Mouse (Mus musculus) kidney, postnatal 0 days (tissue): ENCODE measurements at regions not wholly inside any gene's neighbourhood (a gene's known extent, or its start where the extent isn't known, plus 50 kb on each side); places are given as distances from the start of the nearest gene placed in this dataset.

Source experiments
- ATAC-seq: fragments of 200-750 bp; cut with Nextera tagmentation; replicated peaks from 2 replicates; pipeline ENCODE4 v1.8.0; 2017; ENCODE audit warnings: low read depth, moderate number of reproducible peaks, moderate TSS enrichment, moderate library complexity; ENCODE audit not compliant: low FRiP score
- DNase-seq: peaks from one replicate; pipeline ENCODE4 v3.0.0-alpha.2; 2016; ENCODE audit warnings: low spot score
- H3K27ac ChIP-seq: fragments of 300-500 bp; sonication (generic); 2 replicates; pipeline ENCODE4 v1.5.1; 2014; ENCODE audit warnings: mild to moderate bottlenecking
- H3K27me3 ChIP-seq: fragments of 300-500 bp; sonication (generic); 2 replicates; pipeline ENCODE4 v1.6.1; 2014; ENCODE audit warnings: low read length, mixed read lengths; ENCODE audit not compliant: insufficient read depth
- H3K36me3 ChIP-seq: fragments of 300-500 bp; sonication (generic); 2 replicates; pipeline ENCODE4 v1.6.1; 2014; ENCODE audit warnings: low read length, mixed read lengths; ENCODE audit not compliant: insufficient read depth
- H3K4me1 ChIP-seq: fragments of 300-500 bp; sonication (generic); replicated peaks from 2 replicates; pipeline ENCODE4 v1.6.1; 2014; ENCODE audit warnings: antibody characterized with exemption, low read length, mixed read lengths; ENCODE audit not compliant: insufficient read depth
- H3K4me2 ChIP-seq: fragments of 300-500 bp; sonication (generic); 2 replicates; pipeline ENCODE4 v1.6.1; 2014; ENCODE audit warnings: mild to moderate bottlenecking, low read length, moderate library complexity, mixed read lengths
- H3K4me3 ChIP-seq: fragments of 300-500 bp; sonication (generic); replicated peaks from 2 replicates; pipeline ENCODE4 v1.5.1; 2014; ENCODE audit warnings: low read depth, low read length
- H3K9ac ChIP-seq: fragments of 300-500 bp; sonication (generic); 2 replicates; pipeline ENCODE4 v1.6.1; 2014; ENCODE audit warnings: low read depth, low read length
- H3K9me3 ChIP-seq: fragments of 300-500 bp; sonication (generic); replicated peaks from 2 replicates; pipeline ENCODE4 v1.6.1; 2016; ENCODE audit warnings: low read length, inconsistent platforms, mixed read lengths
- CTCF ChIP-seq: IDR thresholded peaks from 2 replicates; pipeline ENCODE4 v1.5.1; 2016; ENCODE audit warnings: antibody characterized with exemption, low read depth, mild to moderate bottlenecking, moderate library complexity
- WGBS: fragments of 180-500 bp; shearing (Covaris S2); extraction: QIAGEN DNeasy Blood & Tissue Kit; methylation state at CpG from one replicate; pipeline ENCODE4 v1.1.7; 2014; 5-methylcytosine and 5-hydroxymethylcytosine counted together

DNA sequence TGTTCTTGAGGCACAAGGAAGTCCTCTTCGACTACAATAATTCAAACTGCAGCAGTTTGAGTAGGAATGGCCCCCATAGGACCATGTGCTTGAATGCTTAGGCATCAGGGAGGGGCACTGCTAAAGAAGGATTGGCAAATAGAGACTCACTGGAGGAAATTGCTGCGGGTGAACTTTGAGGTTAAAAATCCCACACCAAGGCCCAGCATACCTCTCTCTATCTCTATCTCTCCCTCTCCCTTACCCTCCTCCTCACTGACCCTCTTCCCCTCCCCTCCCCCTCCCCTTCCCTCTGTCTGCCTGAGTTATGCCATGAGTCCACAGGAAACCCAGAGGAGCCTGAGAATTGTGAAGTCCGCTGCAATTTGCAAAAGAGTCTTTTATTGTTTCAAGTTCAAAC lies 180.8 kb upstream of the Ipo5 start:
- Histone ChIP-seq H3K4me1 (0 out of 2 replicates have a peak, but pooled peaks cover 5% of the 10 kb centered on the region), H3K27me3 (no peaks in the 10 kb centered on the region), H3K4me3 (no peak overlapping the region), H3K4me2 (no peak overlapping the region), H3K36me3 (no peaks in the 10 kb centered on the region), H3K9me3 (no peaks in the 10 kb centered on the region), H3K9ac (no peak overlapping the region), H3K27ac (no peak overlapping the region)
- no peak for TF ChIP-seq CTCF
- WGBS = 34% methylated on average over 3 of the region's 3 CpGs
- DNase-seq (peak; percentile 15), ATAC-seq (no peak; the same call in 1 of the 2 replicates)

DNA sequence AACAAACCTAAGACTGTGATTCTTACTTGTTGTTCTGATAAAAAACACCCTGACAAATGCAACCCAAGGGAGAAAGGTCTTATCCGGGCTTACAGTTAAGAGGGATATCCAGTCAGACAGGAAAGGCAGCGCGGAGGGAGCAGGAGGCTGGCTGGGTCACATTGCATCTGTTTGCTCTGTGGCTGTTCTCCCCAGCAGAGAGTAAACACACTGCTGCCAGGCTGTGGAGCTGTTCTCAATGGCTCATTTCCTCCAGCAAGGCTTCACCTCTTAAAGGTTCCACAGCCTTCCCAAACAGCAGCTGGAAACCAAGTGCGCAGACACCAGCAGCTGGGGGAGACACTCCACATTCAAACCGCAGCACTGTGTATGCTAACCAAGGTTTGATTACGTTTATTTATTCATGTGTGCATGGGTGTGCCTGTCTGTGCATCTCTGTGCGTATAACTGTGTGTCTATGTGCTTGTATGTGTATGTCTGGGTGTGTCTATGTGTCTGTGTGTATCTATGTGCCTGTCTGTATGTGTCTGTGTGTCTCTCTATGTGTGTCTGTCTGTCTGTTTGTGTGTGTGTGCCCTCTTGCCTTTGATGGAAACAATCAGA lies 179.2 kb upstream of the Ipo5 start:
- Histone ChIP-seq H3K4me2 (no peak overlapping the region), H3K9me3 (no peaks in the 10 kb centered on the region), H3K4me3 (no peak overlapping the region), H3K27ac (no peak overlapping the region), H3K4me1 (0 out of 2 replicates have a peak, but pooled peaks cover 5% of the 10 kb centered on the region), H3K27me3 (no peaks in the 10 kb centered on the region), H3K36me3 (no peaks in the 10 kb centered on the region), H3K9ac (no peak overlapping the region)
- 62% methylated on average over 7 of the region's 7 CpGs for WGBS
- no peak for DNase-seq
- ATAC-seq = no peak
- TF ChIP-seq CTCF = no peak

DNA sequence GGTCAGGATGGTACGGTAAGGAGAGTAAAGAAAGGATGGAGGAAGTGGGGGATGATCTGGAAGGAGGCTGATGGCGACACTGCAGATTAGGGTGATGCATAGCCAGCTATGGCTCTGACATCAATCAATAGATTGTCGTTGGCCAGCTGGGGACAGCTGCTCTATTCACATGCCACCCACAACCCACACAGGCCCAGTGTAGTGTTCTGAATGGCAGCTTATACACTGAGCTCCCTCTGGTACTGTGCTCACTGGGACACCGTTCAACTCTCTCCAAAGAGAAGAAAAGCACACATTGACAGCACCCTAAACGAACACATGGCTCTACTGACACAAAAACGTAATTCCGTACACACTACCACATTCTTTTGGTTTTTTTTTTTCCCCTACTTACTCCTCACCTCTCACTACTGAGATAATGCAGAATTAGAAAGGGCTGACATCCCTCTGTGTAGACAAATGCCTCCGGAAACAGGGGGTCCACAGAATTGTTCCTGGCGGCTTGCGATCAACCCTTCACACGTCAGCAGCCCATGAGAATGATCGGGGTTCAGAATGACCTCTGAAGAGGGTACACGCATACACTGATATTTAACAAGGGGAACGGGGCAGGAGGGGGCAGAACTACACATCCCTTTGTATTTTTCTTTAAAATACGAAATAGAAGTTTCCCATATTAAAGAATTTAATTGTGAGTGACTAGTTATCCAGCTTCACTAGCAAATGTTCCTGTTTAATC lies 178.5 kb upstream of the Ipo5 start:
- Histone ChIP-seq H3K27ac (no peak overlapping the region), H3K4me3 (no peak overlapping the region), H3K36me3 (no peaks in the 10 kb centered on the region), H3K4me1 (0 out of 2 replicates have a peak, but pooled peaks cover 5% of the 10 kb centered on the region), H3K9me3 (no peaks in the 10 kb centered on the region), H3K4me2 (no peak overlapping the region), H3K27me3 (no peaks in the 10 kb centered on the region), H3K9ac (no peak overlapping the region)
- DNase-seq (no peak), ATAC-seq (no peak)
- 78% methylated on average over 15 of the region's 15 CpGs for WGBS
- no peak for TF ChIP-seq CTCF

DNA sequence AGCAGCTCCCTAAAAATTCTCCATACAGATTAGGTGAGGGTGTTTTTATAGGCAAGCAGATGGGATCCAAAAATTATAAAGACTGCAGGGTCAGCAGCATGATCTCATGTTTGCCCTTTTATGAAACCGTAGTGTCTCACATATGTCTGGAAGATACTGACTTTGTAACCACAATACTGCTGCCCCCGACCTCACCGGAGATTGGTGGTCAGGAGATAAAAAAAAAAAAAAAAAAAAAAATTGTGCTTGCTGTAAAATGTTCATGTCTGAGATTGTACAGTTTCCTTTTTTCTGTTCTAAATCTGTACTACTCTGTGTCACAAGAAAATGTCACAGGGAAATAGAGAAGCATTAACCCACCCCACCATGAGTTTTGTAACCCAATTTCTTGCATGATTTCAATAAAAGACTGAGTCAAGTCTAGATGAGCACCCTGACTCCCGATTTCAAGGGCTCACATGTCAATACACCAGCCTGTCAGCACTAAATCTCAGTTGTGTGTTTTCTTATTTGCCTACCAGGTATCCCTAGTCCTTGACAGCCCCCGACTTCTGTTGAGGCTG lies 169.5 kb upstream of the Ipo5 start:
- DNase-seq (no peak), ATAC-seq (no peak)
- Histone ChIP-seq H3K4me3 (no peak overlapping the region), H3K9ac (no peak overlapping the region), H3K36me3 (no peaks in the 10 kb centered on the region), H3K9me3 (no peaks in the 10 kb centered on the region), H3K27ac (no peak overlapping the region), H3K27me3 (no peaks in the 10 kb centered on the region), H3K4me2 (no peak overlapping the region), H3K4me1 (no peaks in the 10 kb centered on the region)
- TF ChIP-seq CTCF = no peak
- 83% methylated on average over 5 of the region's 5 CpGs for WGBS

DNA sequence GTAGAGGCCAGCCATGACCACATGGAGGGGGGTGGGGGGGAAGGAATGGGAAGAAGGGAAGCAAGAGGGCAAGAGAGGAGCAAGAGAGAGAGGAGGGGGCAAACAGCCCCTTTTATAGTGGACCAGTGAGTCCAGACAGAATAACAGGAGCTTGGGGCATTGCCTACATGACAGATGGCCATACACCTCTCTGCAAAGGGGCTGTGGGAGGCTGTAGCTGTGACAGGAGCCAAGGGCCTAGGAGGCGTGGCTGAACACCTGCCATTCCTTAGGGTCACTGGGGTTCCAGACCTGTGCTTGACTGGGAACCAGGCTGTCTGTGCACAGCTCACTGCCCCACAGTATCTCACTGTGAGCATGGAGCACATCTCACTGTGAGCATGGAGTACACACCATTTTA lies 157.0 kb upstream of the Ipo5 start:
- DNase-seq = no peak
- no peaks in the 10 kb centered on the region for H3K9me3 ChIP-seq
- no peak for TF ChIP-seq CTCF
- no peaks in the 10 kb centered on the region for H3K27me3 ChIP-seq
- H3K4me2 ChIP-seq = no peak overlapping the region
- H3K27ac ChIP-seq = no peak overlapping the region
- H3K36me3 ChIP-seq = no peaks in the 10 kb centered on the region
- 75% methylated on average over 1 of the region's 1 CpGs for WGBS
- no peak for ATAC-seq
- no peak overlapping the region for H3K4me3 ChIP-seq
- H3K4me1 ChIP-seq = no peaks in the 10 kb centered on the region
- no peak overlapping the region for H3K9ac ChIP-seq

DNA sequence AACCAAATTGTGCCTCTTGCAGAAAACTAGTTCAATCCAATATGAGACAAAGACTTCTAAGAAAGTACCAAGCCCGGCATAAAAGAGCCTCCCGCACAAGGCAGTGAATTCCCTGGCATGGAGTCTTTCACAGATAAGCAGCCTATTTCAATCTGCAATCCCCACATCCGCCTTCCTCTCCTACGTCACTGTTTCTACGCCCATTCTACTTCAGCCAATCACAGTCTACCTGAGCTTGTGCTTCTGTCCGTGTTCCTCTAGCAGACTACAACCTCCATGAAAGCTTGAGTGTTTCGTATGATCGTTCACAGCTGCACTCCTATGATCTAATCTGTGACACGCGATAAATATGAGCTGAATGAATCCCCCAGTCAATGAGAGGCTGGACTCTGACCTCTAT lies 155.6 kb upstream of the Ipo5 start:
- ATAC-seq (no peak), DNase-seq (no peak)
- Histone ChIP-seq H3K4me2 (no peak overlapping the region), H3K9me3 (no peaks in the 10 kb centered on the region), H3K27me3 (no peaks in the 10 kb centered on the region), H3K36me3 (no peaks in the 10 kb centered on the region), H3K9ac (no peak overlapping the region), H3K4me1 (no peaks in the 10 kb centered on the region), H3K27ac (no peak overlapping the region), H3K4me3 (no peak overlapping the region)
- TF ChIP-seq CTCF = no peak
- WGBS = 77% methylated on average over 10 of the region's 10 CpGs
